7 mouse cellular contexts compared by ENCODE assay signal in the genomic region with DNA sequence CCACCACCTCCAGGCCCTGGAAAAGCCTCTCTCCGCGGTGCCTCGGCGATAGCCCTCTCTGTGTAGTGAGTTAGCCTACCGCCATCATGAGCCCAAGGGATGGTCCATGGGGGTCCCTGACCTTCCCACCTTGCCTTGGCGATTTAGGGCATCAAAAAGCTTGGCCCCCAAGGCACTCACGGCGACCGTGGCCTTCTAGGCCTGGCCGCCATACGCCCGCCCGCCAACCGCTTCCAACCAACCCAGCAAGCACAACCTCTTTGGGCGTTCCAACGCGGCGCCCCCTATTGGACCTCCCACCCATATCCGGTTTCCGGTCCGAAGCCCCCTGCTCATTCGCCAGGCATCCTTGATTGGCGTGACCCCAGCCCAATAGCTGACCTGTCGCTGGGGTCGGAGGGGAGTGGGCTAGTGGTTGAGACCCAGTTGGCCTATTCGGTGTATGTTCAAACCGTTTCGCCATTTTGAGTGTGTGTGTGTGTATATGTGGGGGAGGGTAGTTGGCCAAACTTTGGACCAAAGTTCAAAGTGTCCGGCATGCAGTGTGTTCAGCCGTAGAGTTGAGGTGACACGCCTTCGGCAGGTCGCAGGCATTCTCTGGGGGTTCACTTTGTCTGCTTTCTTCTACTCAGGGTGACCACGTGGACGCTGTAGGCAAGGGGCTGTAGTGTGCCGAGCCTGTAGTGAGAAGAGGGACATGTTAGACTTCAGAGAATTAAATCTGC. TPM values are rescaled to one million over a fixed set of nuclear protein-coding genes. Genes with fewer than 3 reads are reported as not detected.
DNase-seq lines count a peak whose midpoint lies in the region; ATAC-seq and TF ChIP-seq lines count a peak whose summit lies in the region.

No protein-coding gene starts in this region.

- no peak overlapping the region for H3K27ac ChIP-seq in layer of hippocampus, adult 2 months

- peak; percentile 64 for ATAC-seq in megakaryocyte, adult 5-6 weeks (ENCODE audit: poor library complexity, severe bottlenecking)

- DNase-seq in 3T3-L1 (ENCODE audit: low read depth, low spot score) (peak; percentile 93), A20 (ENCODE audit: low read depth, low spot score) (peak; percentile 99)
- DNase-seq in c-Kit-positive CD71-positive TER-119-positive erythroid progenitor cells, embryonic 14.5 days (ENCODE audit: low spot score): peak; percentile 84
- DNase-seq in frontal cortex, postnatal 10 days (ENCODE audit: low spot score in 2 of 2): peak; percentile 89
- peak; percentile 49 to 53 for DNase-seq in layer of hippocampus, adult 2 months (ENCODE audit: low spot score in 2 of 2)
- peak; percentile 49 for DNase-seq in right cerebral cortex, postnatal 25 days

- TF ChIP-seq CTCF in layer of hippocampus, adult 2 months (conservative IDR thresholded peaks at IDR 0.05): no peak; the same call in 1 of the 2 replicates

- H3K4me3 ChIP-seq in layer of hippocampus, adult 2 months: peak overlapping the region; percentile 48

RNA-seq across cellular contexts. Expression of a gene that starts 11.2 kb away (rescaled TPM):
- 1,000 to 10,000 TPM; 1,674 to 1,781 TPM for total RNA-seq in layer of hippocampus, adult 2 months (2021)
- total RNA-seq in megakaryocyte, adult 5-6 weeks (2015): 518 and 554 TPM in 2 replicates
- total RNA-seq in megakaryocyte, adult 5-6 weeks (2017): 238 and 262 TPM in 2 replicates

RNA-seq across cellular contexts. Expression of a gene that starts 51.2 kb away (rescaled TPM):
- total RNA-seq in layer of hippocampus, adult 2 months (2021): 1 to 10 TPM; 2.0 to 3.5 TPM
- 0.21 TPM in 1 of 2 replicates, not detected in the other for total RNA-seq in megakaryocyte, adult 5-6 weeks (2015)
- total RNA-seq in megakaryocyte, adult 5-6 weeks (2017): 1.5 and 3.4 TPM in 2 replicates

Comparison
In these comparisons a context has a peak if more than half of its experiments do, and no peak if none do; other contexts are left out.
1. DNase-seq: peak in every context shown above with its lines; median percentile 99 in A20; 93 in 3T3-L1; 89 in frontal cortex, postnatal 10 days; 84 in c-Kit-positive CD71-positive TER-119-positive erythroid progenitor cells, embryonic 14.5 days; 51 in layer of hippocampus, adult 2 months; 49 in right cerebral cortex, postnatal 25 days.